Mouse (Mus musculus): ENCODE data around the gene Mpzl3.

DNA sequence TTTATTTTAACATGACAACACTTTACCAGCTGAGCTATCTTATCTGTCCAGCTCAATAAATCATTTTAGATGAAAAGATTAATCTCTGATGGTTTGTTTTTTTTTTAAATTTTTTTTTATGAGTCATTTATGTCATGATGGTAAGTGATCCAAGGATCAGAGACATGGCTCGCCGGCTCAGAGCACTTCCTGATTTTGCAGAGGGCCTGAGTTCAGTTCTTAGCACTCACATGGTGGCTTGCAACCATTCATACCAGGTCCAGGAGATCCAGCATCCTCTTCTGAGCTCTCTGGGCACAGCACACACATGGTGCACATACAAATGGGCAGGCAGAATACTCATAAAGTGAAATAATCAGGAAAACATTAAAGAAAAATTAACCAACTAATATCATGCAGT, 4.7 kb upstream of the Mpzl3 start:
- no peak for TF ChIP-seq CTCF (IDR thresholded peaks at IDR 0.05; ENCODE audit: low read depth)
- no peak for TF ChIP-seq EP300 (IDR thresholded peaks at IDR 0.05; ENCODE audit: low read depth)
